In the genomic region with DNA sequence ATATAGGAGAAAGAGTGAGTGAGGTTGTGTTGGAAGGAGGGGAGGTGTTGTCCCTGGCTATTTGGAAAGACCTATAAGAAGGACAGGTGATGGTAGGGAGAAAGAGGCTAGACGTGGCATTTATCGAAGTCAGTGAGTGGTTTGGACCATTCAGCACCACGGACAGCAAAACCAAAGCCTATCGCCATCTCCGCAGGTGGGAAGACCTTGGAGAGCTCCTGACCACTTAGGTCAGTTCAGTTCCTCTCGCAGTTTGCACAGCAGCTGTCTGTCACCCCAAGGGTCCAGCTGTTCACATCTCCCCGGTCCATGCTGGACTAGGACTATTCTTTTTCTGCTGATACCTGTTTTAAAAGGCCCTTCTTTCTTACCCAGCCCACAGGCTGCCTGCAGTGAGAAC, we compare ENCODE assay signal across 8 mouse cellular contexts. TPM values are rescaled to one million over a fixed set of nuclear protein-coding genes. Genes with fewer than 3 reads are reported as not detected.
DNase-seq lines count a peak whose midpoint lies in the region; ATAC-seq and TF ChIP-seq lines count a peak whose summit lies in the region.

No protein-coding gene starts in this region.

- H3K9me3 ChIP-seq in hindbrain, embryonic 10.5 days, result no peaks in the 10 kb centered on the region
- H3K9me3 ChIP-seq in hindbrain, embryonic 14.5 days (ENCODE audit: control insufficient read depth, low read length), result no peaks in the 10 kb centered on the region
- no peaks in the 10 kb centered on the region for H3K9me3 ChIP-seq in MEL (replicated peaks; ENCODE audit: insufficient read depth, low read length)
- no peaks in the 10 kb centered on the region for H3K9me3 ChIP-seq in embryonic facial prominence, embryonic 10.5 days
- H3K9me3 ChIP-seq in liver, embryonic 14.5 days (ENCODE audit: control insufficient read depth, low read length), result no peaks in the 10 kb centered on the region

- 0 out of 2 replicates have a peak, but pooled peaks cover 3% of the 10 kb centered on the region for H3K4me1 ChIP-seq in hindbrain, embryonic 10.5 days (replicated peaks)
- H3K4me1 ChIP-seq in hindbrain, embryonic 14.5 days (replicated peaks; ENCODE audit: control insufficient read depth, insufficient read depth, low read length), result no peaks in the 10 kb centered on the region
- no peaks in the 10 kb centered on the region for H3K4me1 ChIP-seq in MEL (ENCODE audit: control insufficient read depth in 1 of 2, insufficient read depth in 2 of 2, low read length in 2 of 2)
- H3K4me1 ChIP-seq in embryonic facial prominence, embryonic 10.5 days, result no peaks in the 10 kb centered on the region
- no peaks in the 10 kb centered on the region for H3K4me1 ChIP-seq in liver, embryonic 14.5 days (replicated peaks; ENCODE audit: control insufficient read depth in 2 of 2, insufficient read depth in 2 of 2, low read length in 1 of 2)

- TF ChIP-seq RAD21 in MEL (IDR thresholded peaks at IDR 0.05; ENCODE audit: low read depth, low read length), result no peak

- no peaks in the 10 kb centered on the region for H3K79me2 ChIP-seq in MEL (ENCODE audit: control insufficient read depth, insufficient read depth, low read length, poor library complexity)

- no peak for ATAC-seq in hindbrain, embryonic 14.5 days (ENCODE audit: low FRiP score)
- no peak for ATAC-seq in liver, embryonic 14.5 days (ENCODE audit: insufficient read depth)
- ATAC-seq in activated CD4-positive, CD25-positive, alpha-beta regulatory T cell, adult 4 months, result no peak

- peak; percentile 50 for DNase-seq in hindbrain, embryonic 10.5 days (ENCODE audit: low spot score)
- DNase-seq in hindbrain, embryonic 14.5 days (ENCODE audit: low spot score), result no peak
- peak; percentile 78 for DNase-seq in MEL (ENCODE audit: low read depth, low spot score)
- peak; percentile 81 for DNase-seq in embryonic facial prominence, embryonic 10.5 days (ENCODE audit: low spot score)
- peak in 2 of 3 experiments; percentile 29 to 33 for DNase-seq in liver, embryonic 14.5 days (ENCODE audit: low read depth in 3 of 3, low spot score in 3 of 3)
- DNase-seq in spleen, postnatal 4 days (ENCODE audit: low spot score in 2 of 2), result no peak
- no peak for DNase-seq in right cerebral cortex, postnatal 10 days (ENCODE audit: low spot score in 2 of 2)

- H3K4me3 ChIP-seq in hindbrain, embryonic 10.5 days, result no peak overlapping the region
- H3K4me3 ChIP-seq in hindbrain, embryonic 14.5 days (replicated peaks; ENCODE audit: low read length), result no peak overlapping the region
- no peak overlapping the region for H3K4me3 ChIP-seq in MEL (ENCODE audit: control insufficient read depth in 1 of 2, insufficient read depth in 1 of 2, low read depth in 2 of 2, low read length in 2 of 2)
- H3K4me3 ChIP-seq in embryonic facial prominence, embryonic 10.5 days, result no peak overlapping the region
- no peak overlapping the region for H3K4me3 ChIP-seq in liver, embryonic 14.5 days (ENCODE audit: insufficient read depth in 1 of 2, low read depth in 2 of 2, low read length in 2 of 2)

- no peaks in the 10 kb centered on the region for H3K36me3 ChIP-seq in hindbrain, embryonic 10.5 days
- no peaks in the 10 kb centered on the region for H3K36me3 ChIP-seq in hindbrain, embryonic 14.5 days (replicated peaks; ENCODE audit: control insufficient read depth, insufficient read depth)
- H3K36me3 ChIP-seq in MEL (ENCODE audit: control insufficient read depth in 1 of 2, insufficient read depth in 2 of 2, low read length in 2 of 2), result no peaks in the 10 kb centered on the region
- H3K36me3 ChIP-seq in embryonic facial prominence, embryonic 10.5 days (replicated peaks), result no peaks in the 10 kb centered on the region
- no peaks in the 10 kb centered on the region for H3K36me3 ChIP-seq in liver, embryonic 14.5 days (replicated peaks; ENCODE audit: control insufficient read depth, insufficient read depth, low read depth)

- no peak for TF ChIP-seq CTCF in MEL (IDR thresholded peaks at IDR 0.05 in 2 of 3, conservative IDR thresholded peaks at IDR 0.05 in 1 of 3; ENCODE audit: control insufficient read depth in 1 of 3, insufficient read depth in 1 of 3, low read depth in 2 of 3, low read length in 3 of 3, poor library complexity in 1 of 3, severe bottlenecking in 1 of 3)
- TF ChIP-seq CTCF in liver, embryonic 14.5 days (IDR thresholded peaks at IDR 0.05; ENCODE audit: low read depth), result no peak

- no peak for TF ChIP-seq EP300 in MEL (IDR thresholded peaks at IDR 0.05; ENCODE audit: low read depth in 1 of 2, low read length in 2 of 2)
- no peak for TF ChIP-seq EP300 in liver, embryonic 14.5 days (IDR thresholded peaks at IDR 0.05; ENCODE audit: low read depth)

- H3K4me2 ChIP-seq in hindbrain, embryonic 14.5 days (replicated peaks), result no peak overlapping the region
- H3K4me2 ChIP-seq in liver, embryonic 14.5 days (ENCODE audit: low read depth), result no peak overlapping the region

- WGBS in hindbrain, embryonic 10.5 days, result 17% methylated on average over 7 of the region's 7 CpGs
- 22% methylated on average over 7 of the region's 7 CpGs for WGBS in hindbrain, embryonic 14.5 days
- WGBS in embryonic facial prominence, embryonic 10.5 days, result 13% methylated on average over 7 of the region's 7 CpGs
- 8% methylated on average over 7 of the region's 7 CpGs for WGBS in liver, embryonic 14.5 days (ENCODE audit: insufficient replicate concordance)

- peaks cover 8% of the 10 kb centered on the region for H3K27me3 ChIP-seq in hindbrain, embryonic 10.5 days (ENCODE audit: insufficient read depth, poor library complexity, severe bottlenecking)
- peaks cover 11% of the 10 kb centered on the region; the same call in 1 of the 2 replicates for H3K27me3 ChIP-seq in hindbrain, embryonic 14.5 days (ENCODE audit: control insufficient read depth, insufficient read depth, low read length)
- H3K27me3 ChIP-seq in MEL (ENCODE audit: control insufficient read depth in 1 of 2, insufficient read depth in 2 of 2, low read length in 2 of 2), result no peaks in the 10 kb centered on the region
- H3K27me3 ChIP-seq in embryonic facial prominence, embryonic 10.5 days (replicated peaks; ENCODE audit: low read depth, poor library complexity, severe bottlenecking), result peaks cover 18% of the 10 kb centered on the region
- H3K27me3 ChIP-seq in liver, embryonic 14.5 days (ENCODE audit: control insufficient read depth, insufficient read depth, low read length), result no peaks in the 10 kb centered on the region

- no peak overlapping the region for H3K9ac ChIP-seq in hindbrain, embryonic 14.5 days
- H3K9ac ChIP-seq in MEL (ENCODE audit: control insufficient read depth, low read depth, low read length, poor library complexity, severe bottlenecking), result no peak overlapping the region
- no peak overlapping the region for H3K9ac ChIP-seq in liver, embryonic 14.5 days (replicated peaks)

- H3K27ac ChIP-seq in hindbrain, embryonic 10.5 days, result no peak overlapping the region
- H3K27ac ChIP-seq in hindbrain, embryonic 14.5 days, result no peak overlapping the region
- no peak overlapping the region for H3K27ac ChIP-seq in MEL (ENCODE audit: control insufficient read depth, low read depth, low read length)
- H3K27ac ChIP-seq in embryonic facial prominence, embryonic 10.5 days (replicated peaks), result no peak overlapping the region
- no peak overlapping the region for H3K27ac ChIP-seq in liver, embryonic 14.5 days

- no peak for TF ChIP-seq POLR2A in MEL (IDR thresholded peaks at IDR 0.05; ENCODE audit: control insufficient read depth in 1 of 2, insufficient read depth in 1 of 2, low read depth in 1 of 2, low read length in 2 of 2, poor library complexity in 1 of 2)

TF ChIP-seq in MEL, 35 proteins besides CTCF, POLR2A, EP300 and RAD21:
- TF ChIP-seq NELFE (IDR thresholded peaks at IDR 0.05; ENCODE audit: low read depth, low read length) (no peak), SIN3A (IDR thresholded peaks at IDR 0.05; ENCODE audit: low read length) (peak; percentile 97), MXI1 (IDR thresholded peaks at IDR 0.05; ENCODE audit: low read depth, low read length) (peak; percentile 86), MEF2A (IDR thresholded peaks at IDR 0.05; ENCODE audit: extremely low read depth, insufficient replicate concordance, low read depth, low read length, poor library complexity, severe bottlenecking) (no peak), ZKSCAN1 (IDR thresholded peaks at IDR 0.05; ENCODE audit: low read depth, low read length) (no peak), CHD2 (IDR thresholded peaks at IDR 0.05; ENCODE audit: low read length) (no peak), MAZ (IDR thresholded peaks at IDR 0.05; ENCODE audit: low read depth, low read length) (no peak), ZMIZ1 (IDR thresholded peaks at IDR 0.05; ENCODE audit: low read depth, low read length) (no peak), HCFC1 (IDR thresholded peaks at IDR 0.05; ENCODE audit: low read depth, low read length) (no peak), NRF1 (IDR thresholded peaks at IDR 0.05; ENCODE audit: insufficient read depth, low read depth, low read length, poor library complexity, severe bottlenecking) (no peak)

RNA-seq across cellular contexts. Expression of a gene that starts 24.5 kb away (rescaled TPM):
- polyA plus RNA-seq in hindbrain, embryonic 10.5 days (2016; fragmentation: Nextera tagmentation; extraction: Ambion mirVana), result 0.24 and 0.62 TPM in 2 replicates
- 0.95 and 1.3 TPM in 2 replicates for polyA plus RNA-seq in hindbrain, embryonic 14.5 days (2014; fragmentation: Nextera tagmentation; extraction: Ambion mirVana)
- total RNA-seq in MEL (2012; rRNA removed), result not detected in 2 replicates
- not detected for polyA plus RNA-seq in MEL (2012; ENCODE audit: insufficient read depth in 1 of 2, insufficient read length in 2 of 2, low read depth in 1 of 2, low replicate concordance in 2 of 2, missing spikeins in 1 of 2)
- polyA plus RNA-seq in embryonic facial prominence, embryonic 10.5 days (2016; fragmentation: Nextera tagmentation; extraction: Ambion mirVana), result 0.12 and 0.55 TPM in 2 replicates
- polyA plus RNA-seq in liver, embryonic 14.5 days (2012; rRNA removed), result 0.73 and 0.80 TPM in 2 replicates
- polyA plus RNA-seq in liver, embryonic 14.5 days (2014; fragmentation: Nextera tagmentation; extraction: Ambion mirVana), result 0.30 and 0.57 TPM in 2 replicates
- polyA plus RNA-seq in activated CD4-positive, CD25-positive, alpha-beta regulatory T cell, adult 4 months (2017; shearing (Covaris generic)), result not detected

Comparison
In these comparisons a context has a peak if more than half of its experiments do, and no peak if none do; other contexts are left out.
1. DNase-seq: peak in hindbrain, embryonic 10.5 days (single experiment), MEL (single experiment), embryonic facial prominence, embryonic 10.5 days (single experiment) and liver, embryonic 14.5 days (2 of 3); none in hindbrain, embryonic 14.5 days (single experiment), spleen, postnatal 4 days (0 of 2) and right cerebral cortex, postnatal 10 days (0 of 2).